Mouse (Mus musculus) stomach, postnatal 0 days (tissue): ENCODE data around the gene Ccl17. TPM values are rescaled to one million over a fixed set of nuclear protein-coding genes. Genes with fewer than 3 reads are reported as not detected.

Experiments used
- ATAC-seq: fragments of 200-750 bp; cut with Nextera tagmentation; 2 replicates; pipeline ENCODE4 v1.8.0; 2017; ENCODE audit not compliant: low FRiP score, low TSS enrichment
- DNase-seq: peaks from one replicate; pipeline ENCODE4 v3.0.0-alpha.2; 2016; ENCODE audit warnings: low spot score
- H3K27ac ChIP-seq: fragments of 300-500 bp; sonication (generic); replicated peaks from 2 replicates; pipeline ENCODE4 v1.5.1; 2014; ENCODE audit warnings: mild to moderate bottlenecking, control low read depth
- H3K27me3 ChIP-seq: fragments of 300-500 bp; sonication (generic); 2 replicates; pipeline ENCODE4 v1.6.1; 2014; ENCODE audit warnings: low read length; ENCODE audit not compliant: control insufficient read depth, insufficient read depth
- H3K36me3 ChIP-seq: fragments of 300-500 bp; sonication (generic); 2 replicates; pipeline ENCODE4 v1.6.1; 2014; ENCODE audit warnings: low read length, mixed read lengths; ENCODE audit not compliant: control insufficient read depth, insufficient read depth
- H3K4me1 ChIP-seq: fragments of 300-500 bp; sonication (generic); replicated peaks from 2 replicates; pipeline ENCODE4 v1.6.1; 2014; ENCODE audit warnings: antibody characterized with exemption; ENCODE audit not compliant: control insufficient read depth, insufficient read depth
- H3K4me2 ChIP-seq: fragments of 300-500 bp; sonication (generic); replicated peaks from 2 replicates; pipeline ENCODE4 v1.6.1; 2014; ENCODE audit warnings: low read depth, mild to moderate bottlenecking, control low read depth, moderate library complexity
- H3K4me3 ChIP-seq: fragments of 300-500 bp; sonication (generic); 2 replicates; pipeline ENCODE4 v1.5.1; 2014; ENCODE audit warnings: low read depth, low read length, control low read depth
- H3K9ac ChIP-seq: fragments of 300-500 bp; sonication (generic); 2 replicates; pipeline ENCODE4 v1.6.1; 2014; ENCODE audit warnings: mild to moderate bottlenecking, low read length, control low read depth, mixed read lengths
- H3K9me3 ChIP-seq: fragments of 300-500 bp; sonication (generic); 2 replicates; pipeline ENCODE4 v1.6.1; 2016; ENCODE audit warnings: low read length; ENCODE audit not compliant: control insufficient read depth
- CTCF ChIP-seq: IDR thresholded peaks from 2 replicates; pipeline ENCODE4 v1.5.1; 2016; ENCODE audit warnings: antibody characterized with exemption, low read depth, mild to moderate bottlenecking, moderate library complexity
- EP300 ChIP-seq: optimal IDR thresholded peaks from 2 replicates; pipeline ENCODE3; 2016; ENCODE audit warnings: antibody characterized with exemption
- WGBS: fragments of 180-500 bp; shearing (Covaris S2); extraction: QIAGEN DNeasy Blood & Tissue Kit; methylation state at CpG from one replicate; pipeline ENCODE4 v1.1.7; 2014; 5-methylcytosine and 5-hydroxymethylcytosine counted together
- polyA plus RNA-seq: library from polyadenylated mRNA; unstranded; fragments of >200 nt; fragmentation: Nextera tagmentation; extraction: Ambion mirVana; gene quantifications from 2 replicates; pipeline ENCODE4 v1.2.1, GENCODE M21; 2015

The Ccl17 gene
- polyA plus RNA-seq, 1 experiment from 2014 or later: 0.55 TPM

DNA sequence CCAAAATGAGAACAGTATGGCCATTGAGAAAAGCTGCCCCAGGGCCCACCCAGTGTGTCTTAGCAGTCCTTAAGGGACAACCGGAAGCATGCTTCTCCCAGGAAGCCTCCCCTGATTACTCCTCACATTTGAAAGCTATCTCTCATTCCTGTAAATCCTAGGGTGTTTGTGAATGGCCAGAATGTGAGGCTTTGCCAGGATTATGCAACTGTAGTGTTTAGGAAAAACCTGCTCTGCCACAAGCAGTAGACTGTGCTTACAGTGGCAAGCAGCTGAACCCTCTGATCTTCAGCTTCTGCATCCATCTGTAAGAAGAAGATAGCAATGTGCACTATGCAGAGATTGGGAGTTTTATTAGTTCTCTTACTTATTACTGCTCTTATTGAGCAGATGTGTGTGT, 35.7 kb upstream of the Ccl17 start:
- ATAC-seq: no peak
- Histone ChIP-seq H3K36me3 (no peaks in the 10 kb centered on the region), H3K4me1 (peaks cover 10% of the 10 kb centered on the region), H3K4me2 (no peak overlapping the region), H3K27me3 (no peaks in the 10 kb centered on the region), H3K9me3 (no peaks in the 10 kb centered on the region), H3K27ac (no peak overlapping the region), H3K9ac (no peak overlapping the region), H3K4me3 (no peak overlapping the region)
- no peak for DNase-seq
- 53% methylated on average over 1 of the region's 1 CpGs for WGBS
- TF ChIP-seq CTCF: no peak

- H3K9me3 ChIP-seq: no peaks in the 10 kb centered on the region
- DNase-seq (no peak), ATAC-seq (no peak)
These were observed 33.9 kb upstream of the Ccl17 start for GRCm38 (mm10) chr8:94776346-94776745.

GRCm38 (mm10) chr8:94778036-94778435, 32.2 kb upstream of the Ccl17 start:
- H3K27me3 ChIP-seq: no peaks in the 10 kb centered on the region
- H3K9me3 ChIP-seq: no peaks in the 10 kb centered on the region
- WGBS: 66% methylated on average over 10 of the region's 10 CpGs
- DNase-seq: peak; percentile 36
- H3K4me1 ChIP-seq: no peaks in the 10 kb centered on the region; the same call in 1 of the 2 replicates
- peak overlapping the region; percentile 75 for H3K27ac ChIP-seq
- no peak for TF ChIP-seq EP300
- TF ChIP-seq CTCF: no peak
- H3K4me2 ChIP-seq: no peak overlapping the region
- H3K9ac ChIP-seq: no peak overlapping the region
- 0 out of 2 replicates have a peak, but pooled peaks have one; percentile 13 for ATAC-seq
- H3K36me3 ChIP-seq: no peaks in the 10 kb centered on the region
- no peak overlapping the region for H3K4me3 ChIP-seq

More at GRCm38 (mm10) chr8:94776346-94776745, 33.9 kb upstream of the Ccl17 start:
- Histone ChIP-seq H3K4me2 (no peak overlapping the region), H3K4me1 (peaks cover 7% of the 10 kb centered on the region), H3K27me3 (no peaks in the 10 kb centered on the region), H3K36me3 (no peaks in the 10 kb centered on the region), H3K27ac (no peak overlapping the region), H3K9ac (no peak overlapping the region), H3K4me3 (no peak overlapping the region)
- TF ChIP-seq CTCF: no peak
- no peak for TF ChIP-seq EP300
- 61% methylated on average over 2 of the region's 2 CpGs for WGBS

- DNase-seq: peak; percentile 69
- TF ChIP-seq CTCF (no peak), EP300 (no peak)
- peak; percentile 61 for ATAC-seq
- Histone ChIP-seq H3K4me3 (no peak overlapping the region), H3K36me3 (no peaks in the 10 kb centered on the region), H3K27me3 (no peaks in the 10 kb centered on the region), H3K27ac (peak overlapping the region; percentile 75), H3K4me1 (no peaks in the 10 kb centered on the region; the same call in 1 of the 2 replicates), H3K9ac (no peak overlapping the region), H3K4me2 (no peak overlapping the region), H3K9me3 (no peaks in the 10 kb centered on the region)
- WGBS: 18% methylated on average over 5 of the region's 5 CpGs
These were observed 31.8 kb upstream of the Ccl17 start for GRCm38 (mm10) chr8:94778473-94778872.

- H3K4me1 ChIP-seq: no peaks in the 10 kb centered on the region; the same call in 1 of the 2 replicates
- TF ChIP-seq CTCF (no peak), EP300 (no peak)
- no peak overlapping the region for H3K9ac ChIP-seq
- WGBS: 67% methylated on average over 10 of the region's 10 CpGs
- no peaks in the 10 kb centered on the region for H3K9me3 ChIP-seq
- H3K36me3 ChIP-seq: no peaks in the 10 kb centered on the region
- no peak overlapping the region for H3K4me2 ChIP-seq
- H3K4me3 ChIP-seq: no peak overlapping the region
- H3K27ac ChIP-seq: peak overlapping the region; percentile 75
- ATAC-seq (no peak), DNase-seq (no peak)
- H3K27me3 ChIP-seq: no peaks in the 10 kb centered on the region
These were observed 31.2 kb upstream of the Ccl17 start for GRCm38 (mm10) chr8:94778895-94779533.

- 90% methylated on average over 16 of the region's 16 CpGs for WGBS
- ATAC-seq (no peak), DNase-seq (no peak)
- Histone ChIP-seq H3K36me3 (no peaks in the 10 kb centered on the region), H3K27ac (no peak overlapping the region), H3K4me3 (no peak overlapping the region), H3K9me3 (no peaks in the 10 kb centered on the region), H3K4me1 (no peaks in the 10 kb centered on the region; the same call in 1 of the 2 replicates), H3K4me2 (no peak overlapping the region), H3K9ac (no peak overlapping the region), H3K27me3 (no peaks in the 10 kb centered on the region)
- TF ChIP-seq EP300 (no peak), CTCF (no peak)
These were observed 30.5 kb upstream of the Ccl17 start for GRCm38 (mm10) chr8:94779534-94780294.
